Mouse (Mus musculus): ENCODE measurements around the gene Ccr10. TPM values are rescaled to one million over a fixed set of nuclear protein-coding genes. Genes with fewer than 3 reads are reported as not detected.

Gene Ccr10
- 0.24 and 0.50 TPM in 2 replicates for polyA plus RNA-seq (2015; fragmentation: Nextera tagmentation; extraction: Ambion mirVana)

DNA sequence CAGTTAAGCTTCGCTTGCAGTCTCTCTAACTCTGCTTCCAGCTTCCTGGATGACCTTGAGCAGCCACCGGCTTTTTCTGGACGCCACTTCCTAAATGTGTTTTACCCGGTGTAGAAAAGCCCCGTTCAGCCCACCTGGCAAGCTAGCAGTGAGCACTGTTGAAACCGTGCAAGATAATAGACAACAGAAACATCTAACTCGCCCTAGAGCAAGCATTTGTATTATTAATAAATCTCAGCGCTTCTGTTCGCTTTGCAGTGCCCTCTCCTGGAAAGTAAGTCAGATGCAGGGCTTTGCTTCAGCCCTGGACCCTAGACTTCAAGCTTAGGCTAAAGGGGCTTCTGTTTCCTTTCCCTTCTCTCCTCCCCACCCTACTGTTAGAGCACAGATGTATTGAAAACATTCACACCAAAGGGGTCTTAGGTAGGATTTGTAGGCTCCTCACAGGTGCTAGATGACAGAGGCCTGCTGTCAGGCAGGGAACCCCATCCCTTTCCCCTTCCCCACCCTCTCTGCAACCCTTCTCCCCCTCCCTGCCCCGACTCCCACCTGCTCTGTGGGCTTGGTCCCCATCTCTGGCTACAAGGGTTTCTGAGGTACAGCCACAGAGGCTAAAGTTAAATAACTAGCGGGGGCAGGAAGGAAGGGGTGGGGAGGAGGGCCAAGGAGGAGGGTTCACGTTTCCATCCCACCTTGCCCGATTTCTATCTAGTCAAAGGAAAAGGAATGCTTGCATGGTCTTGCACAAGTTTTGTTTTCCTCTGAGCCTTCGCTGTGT is at the start of gene Ccr10:
Gene Ccr10 (minus strand): TSS at position 593 of the 778 bp plus-strand sequence.
- Histone ChIP-seq H3K4me2 (replicated peaks) (peak within 1 kb of the TSS; percentile 82), H3K27ac (replicated peaks) (no peak within 1 kb of the TSS), H3K27me3 (peaks cover 46% of the 10 kb centered on the region), H3K9me3 (replicated peaks) (no peaks in the 10 kb centered on the region), H3K36me3 (no peaks in the 10 kb centered on the region), H3K9ac (peak within 1 kb of the TSS; percentile 33), H3K4me1 (peaks cover 70% of the 10 kb centered on the region), H3K4me3 (replicated peaks) (peak within 1 kb of the TSS; percentile 42)
- 11% methylated on average over 14 of the region's 14 CpGs for WGBS
- ATAC-seq (ENCODE audit: insufficient number of reproducible peaks, low FRiP score, low TSS enrichment, low read depth), result no peak

- no peaks in the 10 kb centered on the region for H3K9me3 ChIP-seq (replicated peaks)
- H3K4me2 ChIP-seq (replicated peaks), result no peak overlapping the region
- no peak overlapping the region for H3K27ac ChIP-seq (replicated peaks)
- ATAC-seq (ENCODE audit: insufficient number of reproducible peaks, low FRiP score, low TSS enrichment, low read depth), result no peak
- 81% methylated on average over 3 of the region's 3 CpGs for WGBS
- no peak overlapping the region for H3K9ac ChIP-seq
- H3K27me3 ChIP-seq, result no peaks in the 10 kb centered on the region
- no peaks in the 10 kb centered on the region for H3K36me3 ChIP-seq
- peaks cover 9% of the 10 kb centered on the region for H3K4me1 ChIP-seq
- H3K4me3 ChIP-seq (replicated peaks), result no peak overlapping the region
These were observed 49.1 kb upstream of the Ccr10 start for GRCm38 (mm10) chr11:101224337-101224736.

GRCm38 (mm10) chr11:101221306-101221986 is 46.2 kb upstream of the Ccr10 start:
- H3K27me3 ChIP-seq, result no peaks in the 10 kb centered on the region
- WGBS, result 79% methylated on average over 8 of the region's 8 CpGs

GRCm38 (mm10) chr11:101220853-101221252 is 45.6 kb upstream of the Ccr10 start:
- Histone ChIP-seq H3K36me3 (peaks cover 20% of the 10 kb centered on the region), H3K9me3 (replicated peaks) (no peaks in the 10 kb centered on the region), H3K4me1 (peaks cover 6% of the 10 kb centered on the region), H3K27me3 (no peaks in the 10 kb centered on the region), H3K9ac (no peak overlapping the region), H3K4me2 (replicated peaks) (no peak overlapping the region), H3K27ac (replicated peaks) (no peak overlapping the region), H3K4me3 (replicated peaks) (no peak overlapping the region)
- 50% methylated on average over 2 of the region's 2 CpGs for WGBS
- ATAC-seq (ENCODE audit: insufficient number of reproducible peaks, low FRiP score, low TSS enrichment, low read depth), result no peak

More at GRCm38 (mm10) chr11:101221306-101221986, 46.2 kb upstream of the Ccr10 start:
- Histone ChIP-seq H3K36me3 (peaks cover 14% of the 10 kb centered on the region), H3K4me1 (peaks cover 6% of the 10 kb centered on the region), H3K4me2 (replicated peaks) (no peak overlapping the region), H3K9me3 (replicated peaks) (no peaks in the 10 kb centered on the region), H3K27ac (replicated peaks) (no peak overlapping the region), H3K4me3 (replicated peaks) (no peak overlapping the region), H3K9ac (no peak overlapping the region)
- no peak for ATAC-seq (ENCODE audit: insufficient number of reproducible peaks, low FRiP score, low TSS enrichment, low read depth)

- ATAC-seq (ENCODE audit: insufficient number of reproducible peaks, low FRiP score, low TSS enrichment, low read depth), result no peak
- Histone ChIP-seq H3K36me3 (peaks cover 41% of the 10 kb centered on the region), H3K4me1 (no peaks in the 10 kb centered on the region), H3K9me3 (replicated peaks) (no peaks in the 10 kb centered on the region), H3K27me3 (no peaks in the 10 kb centered on the region), H3K9ac (no peak overlapping the region), H3K4me3 (replicated peaks) (no peak overlapping the region), H3K27ac (replicated peaks) (no peak overlapping the region), H3K4me2 (replicated peaks) (no peak overlapping the region)
- WGBS, result 77% methylated on average over 10 of the region's 10 CpGs
These were observed 43.3 kb upstream of the Ccr10 start for GRCm38 (mm10) chr11:101218436-101219055.

DNA sequence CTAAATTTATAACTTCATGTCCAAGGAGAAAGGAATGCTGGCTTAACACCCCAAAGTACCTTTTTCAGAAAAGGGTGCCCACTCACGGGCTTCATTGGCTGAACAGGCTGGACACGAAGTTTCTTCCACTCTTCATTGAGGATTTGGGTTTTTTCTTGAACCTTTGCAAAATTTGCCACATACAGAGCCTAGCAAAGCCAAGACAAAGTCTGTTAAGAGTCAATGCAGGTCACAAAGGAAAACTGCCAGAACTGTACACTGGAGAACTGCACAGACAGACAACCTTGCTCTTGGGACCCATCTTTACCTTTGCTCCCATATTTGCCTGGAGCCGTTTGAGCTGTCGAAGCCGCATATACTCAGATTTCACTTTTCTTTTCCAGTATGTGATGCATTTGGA is 41.7 kb upstream of the Ccr10 start:
- Histone ChIP-seq H3K36me3 (peaks cover 52% of the 10 kb centered on the region), H3K27me3 (no peaks in the 10 kb centered on the region), H3K4me1 (no peaks in the 10 kb centered on the region), H3K9me3 (replicated peaks) (no peaks in the 10 kb centered on the region), H3K4me3 (replicated peaks) (no peak overlapping the region), H3K27ac (replicated peaks) (no peak overlapping the region), H3K9ac (no peak overlapping the region), H3K4me2 (replicated peaks) (no peak overlapping the region)
- ATAC-seq (ENCODE audit: insufficient number of reproducible peaks, low FRiP score, low TSS enrichment, low read depth), result no peak
- WGBS, result 87% methylated on average over 5 of the region's 5 CpGs

GRCm38 (mm10) chr11:101211970-101212369 is 36.7 kb upstream of the Ccr10 start:
- H3K27me3 ChIP-seq, result no peaks in the 10 kb centered on the region
- 35% methylated on average over 3 of the region's 3 CpGs for WGBS
- H3K36me3 ChIP-seq, result peaks cover 76% of the 10 kb centered on the region
- H3K4me3 ChIP-seq (replicated peaks), result no peak overlapping the region
- H3K9me3 ChIP-seq (replicated peaks), result no peaks in the 10 kb centered on the region
- 0 out of 2 replicates have a peak overlapping the region, but pooled peaks have one; percentile 44 for H3K27ac ChIP-seq (replicated peaks)
- H3K9ac ChIP-seq, result no peak overlapping the region
- no peaks in the 10 kb centered on the region for H3K4me1 ChIP-seq
- 0 out of 2 replicates have a peak, but pooled peaks have one; percentile 34 for ATAC-seq (ENCODE audit: insufficient number of reproducible peaks, low FRiP score, low TSS enrichment, low read depth)
- H3K4me2 ChIP-seq (replicated peaks), result no peak overlapping the region

GRCm38 (mm10) chr11:101200986-101201385 is 25.7 kb upstream of the Ccr10 start:
- WGBS, result 28% methylated on average over 7 of the region's 7 CpGs
- no peaks in the 10 kb centered on the region for H3K4me1 ChIP-seq
- H3K9ac ChIP-seq, result no peak overlapping the region
- no peak for ATAC-seq (ENCODE audit: insufficient number of reproducible peaks, low FRiP score, low TSS enrichment, low read depth)
- no peak overlapping the region for H3K4me2 ChIP-seq (replicated peaks)
- H3K36me3 ChIP-seq, result peaks cover 72% of the 10 kb centered on the region
- H3K27ac ChIP-seq (replicated peaks), result no peak overlapping the region
- H3K4me3 ChIP-seq (replicated peaks), result no peak overlapping the region
- no peaks in the 10 kb centered on the region for H3K27me3 ChIP-seq
- H3K9me3 ChIP-seq (replicated peaks), result no peaks in the 10 kb centered on the region

DNA sequence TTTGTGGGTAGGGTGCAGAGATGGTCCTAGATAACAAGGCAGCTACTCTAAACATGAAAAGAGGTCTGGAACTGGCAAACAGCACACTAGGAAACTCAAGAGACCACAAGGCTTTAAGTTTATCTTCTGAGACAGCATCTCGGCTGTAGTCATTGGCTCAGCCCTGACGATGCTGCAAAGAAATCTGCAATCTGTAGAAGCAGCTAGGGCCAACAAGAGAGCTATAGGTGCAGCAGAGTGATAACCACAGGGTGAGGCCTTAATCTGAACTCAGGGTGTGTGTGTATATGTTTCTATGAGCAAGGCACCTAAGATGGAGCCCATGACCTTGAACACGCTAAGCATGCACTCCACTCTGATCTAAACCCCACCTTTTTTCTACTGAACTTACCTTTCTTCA is 24.3 kb upstream of the Ccr10 start:
- H3K36me3 ChIP-seq, result peaks cover 74% of the 10 kb centered on the region

DNA sequence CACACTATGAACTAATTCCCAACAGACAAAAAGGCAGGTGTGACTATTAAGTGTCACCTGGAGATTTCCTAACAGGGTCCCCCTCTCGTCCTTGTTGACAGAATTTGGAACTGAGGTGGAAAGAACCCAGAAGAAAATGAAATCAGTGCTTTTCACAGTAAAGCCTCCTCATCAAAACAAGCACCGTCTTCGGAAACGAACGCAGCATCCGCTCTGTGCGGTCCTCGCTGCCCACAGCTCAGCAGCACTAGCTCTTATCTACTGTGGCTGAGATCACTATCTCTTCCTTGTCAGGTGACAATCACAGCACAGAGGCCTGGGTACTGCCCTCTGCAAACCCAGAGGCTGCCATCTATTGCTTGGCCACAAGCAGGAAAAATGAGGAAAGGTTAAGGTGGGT is 20.9 kb upstream of the Ccr10 start:
- no peak overlapping the region for H3K4me2 ChIP-seq (replicated peaks)
- no peak for ATAC-seq (ENCODE audit: insufficient number of reproducible peaks, low FRiP score, low TSS enrichment, low read depth)
- no peaks in the 10 kb centered on the region for H3K9me3 ChIP-seq (replicated peaks)
- peaks cover 69% of the 10 kb centered on the region for H3K36me3 ChIP-seq
- no peak overlapping the region for H3K4me3 ChIP-seq (replicated peaks)
- no peak overlapping the region for H3K9ac ChIP-seq
- H3K27ac ChIP-seq (replicated peaks), result no peak overlapping the region
- H3K4me1 ChIP-seq, result peaks cover 4% of the 10 kb centered on the region
- H3K27me3 ChIP-seq, result no peaks in the 10 kb centered on the region
- WGBS, result 88% methylated on average over 8 of the region's 8 CpGs

More for the DNA sequence above, 24.3 kb upstream of the Ccr10 start:
- Histone ChIP-seq H3K4me1 (no peaks in the 10 kb centered on the region), H3K9me3 (replicated peaks) (no peaks in the 10 kb centered on the region), H3K27ac (replicated peaks) (no peak overlapping the region), H3K4me3 (replicated peaks) (no peak overlapping the region), H3K4me2 (replicated peaks) (no peak overlapping the region), H3K27me3 (no peaks in the 10 kb centered on the region), H3K9ac (no peak overlapping the region)
- WGBS, result 92% methylated on average over 3 of the region's 3 CpGs
- ATAC-seq (ENCODE audit: insufficient number of reproducible peaks, low FRiP score, low TSS enrichment, low read depth), result no peak

- Histone ChIP-seq H3K9me3 (replicated peaks) (no peaks in the 10 kb centered on the region), H3K27ac (replicated peaks) (no peak overlapping the region), H3K27me3 (no peaks in the 10 kb centered on the region), H3K4me3 (replicated peaks) (no peak overlapping the region), H3K9ac (no peak overlapping the region), H3K4me1 (peaks cover 10% of the 10 kb centered on the region), H3K4me2 (replicated peaks) (no peak overlapping the region), H3K36me3 (peaks cover 65% of the 10 kb centered on the region)
- WGBS, result 87% methylated on average over 8 of the region's 8 CpGs
- ATAC-seq (ENCODE audit: insufficient number of reproducible peaks, low FRiP score, low TSS enrichment, low read depth), result no peak
These were observed 20.3 kb upstream of the Ccr10 start for GRCm38 (mm10) chr11:101195571-101195970.

All from embryonic facial prominence, embryonic 15.5 days (tissue).